Mouse (Mus musculus) CH12.LX (cell line): ENCODE results near the gene Mrpl54. TPM values are rescaled to one million over a fixed set of nuclear protein-coding genes. Genes with fewer than 3 reads are reported as not detected.

Experiments used
- DNase-seq: peaks from one replicate; pipeline ENCODE4 v3.0.0-alpha.2; 2013; ENCODE audit errors: extremely low read depth
- H3K27ac ChIP-seq: 2 replicates; pipeline ENCODE4 v1.5.1; 2012; ENCODE audit warnings: low read depth, mild to moderate bottlenecking, control low read depth, moderate library complexity; ENCODE audit not compliant: insufficient read depth
- H3K27me3 ChIP-seq: replicated peaks from 2 replicates; pipeline ENCODE3; 2012; ENCODE audit warnings: inconsistent platforms
- H3K36me3 ChIP-seq, 2 experiments: replicated peaks in 1 of 2; 2 replicates each; pipeline versions ENCODE3 to v1.6.1; 2012; ENCODE audit warnings: inconsistent platforms in 1 of 2, low read length in 1 of 2, mild to moderate bottlenecking in 1 of 2, mixed read lengths in 1 of 2, moderate library complexity in 1 of 2; ENCODE audit not compliant: control insufficient read depth in 1 of 2, insufficient read depth in 1 of 2
- H3K4me1 ChIP-seq, 2 experiments: 2 replicates each; pipeline ENCODE4 v1.6.1; 2012; ENCODE audit warnings: inconsistent platforms in 1 of 2, moderate library complexity in 1 of 2; ENCODE audit not compliant: insufficient read depth in 2 of 2, control insufficient read depth in 1 of 2
- H3K4me2 ChIP-seq: 2 replicates; pipeline ENCODE4 v1.6.1; 2012; ENCODE audit warnings: low read depth, mild to moderate bottlenecking, control low read depth; ENCODE audit not compliant: poor library complexity, insufficient read depth, severe bottlenecking
- H3K4me3 ChIP-seq, 3 experiments: fragments of 150-350 bp in 1 of 3; sonication (generic) in 1 of 3; replicated peaks in 1 of 3; 2 replicates each; pipeline versions ENCODE3 to v1.5.1; 2011 to 2012; ENCODE audit warnings: low read depth in 2 of 3, low read length in 2 of 3, mild to moderate bottlenecking in 2 of 3, moderate library complexity in 2 of 3, control low read depth in 1 of 3, improper control_type of control experiment in 1 of 3, inconsistent platforms in 1 of 3, mixed read lengths in 1 of 3; ENCODE audit not compliant: poor library complexity in 1 of 3
- H3K79me2 ChIP-seq: replicated peaks from 2 replicates; pipeline ENCODE4 v1.6.1; 2012; ENCODE audit warnings: mild to moderate bottlenecking, moderate library complexity; ENCODE audit not compliant: control insufficient read depth, poor library complexity, insufficient read depth, severe bottlenecking; ENCODE audit errors: extremely low read depth
- H3K9ac ChIP-seq: 2 replicates; pipeline ENCODE4 v1.6.1; 2012; ENCODE audit warnings: low read depth, mild to moderate bottlenecking, control low read depth, moderate library complexity; ENCODE audit not compliant: insufficient read depth
- H3K9me3 ChIP-seq: replicated peaks from 2 replicates; pipeline ENCODE3; 2012; ENCODE audit warnings: low read length, inconsistent platforms, mixed read lengths
- BHLHE40 ChIP-seq: IDR thresholded peaks from 2 replicates; pipeline ENCODE4 v1.6.1; 2011; ENCODE audit warnings: mild to moderate bottlenecking, low read depth, low read length, improper control_type of control experiment
- CHD2 ChIP-seq: IDR thresholded peaks from 2 replicates; pipeline ENCODE4 v1.6.1; 2011; ENCODE audit warnings: low read length, improper control_type of control experiment
- CTCF ChIP-seq, 2 experiments: IDR thresholded peaks in 1 of 2; conservative IDR thresholded peaks in 1 of 2; 2 replicates each; pipeline ENCODE4 v1.5.1; 2011 to 2012; ENCODE audit warnings: low read depth in 2 of 2, low read length in 2 of 2, improper control_type of control experiment in 1 of 2, inconsistent platforms in 1 of 2, mild to moderate bottlenecking in 1 of 2, moderate library complexity in 1 of 2
- ELF1 ChIP-seq: IDR thresholded peaks from 2 replicates; pipeline ENCODE4 v1.6.1; 2014; ENCODE audit warnings: low read depth, mild to moderate bottlenecking, inconsistent platforms, low read length, improper control_type of control experiment
- EP300 ChIP-seq: IDR thresholded peaks from 2 replicates; pipeline ENCODE4 v1.6.1; 2011; ENCODE audit warnings: low read length, improper control_type of control experiment
- IRF4 ChIP-seq: IDR thresholded peaks from 2 replicates; pipeline ENCODE4 v1.6.1; 2014; ENCODE audit warnings: low read depth, mild to moderate bottlenecking, inconsistent platforms, low read length, improper control_type of control experiment
- KAT2A ChIP-seq: IDR thresholded peaks from 2 replicates; pipeline ENCODE4 v1.6.1; 2012; ENCODE audit warnings: low read length, improper control_type of control experiment, inconsistent platforms; ENCODE audit not compliant: insufficient replicate concordance
- MAFK ChIP-seq: IDR thresholded peaks from 2 replicates; pipeline ENCODE4 v1.6.1; 2011; ENCODE audit warnings: low read length, improper control_type of control experiment; ENCODE audit not compliant: insufficient replicate concordance
- MAZ ChIP-seq: IDR thresholded peaks from 2 replicates; pipeline ENCODE4 v1.6.1; 2012; ENCODE audit warnings: low read depth, mild to moderate bottlenecking, inconsistent platforms, low read length, improper control_type of control experiment, moderate library complexity
- NELFE ChIP-seq: IDR thresholded peaks from 2 replicates; pipeline ENCODE4 v1.6.1; 2011; ENCODE audit warnings: low read depth, low read length, improper control_type of control experiment
- NRF1 ChIP-seq: IDR thresholded peaks from 2 replicates; pipeline ENCODE4 v1.6.1; 2014; ENCODE audit warnings: low read depth, mild to moderate bottlenecking, inconsistent platforms, low read length, improper control_type of control experiment, moderate library complexity
- PAX5 ChIP-seq: IDR thresholded peaks from 2 replicates; pipeline ENCODE4 v1.6.1; 2012; ENCODE audit warnings: low read length, inconsistent platforms, mixed read lengths
- POLR2AphosphoS2 ChIP-seq: IDR thresholded peaks from 2 replicates; pipeline ENCODE4 v1.6.1; 2011; ENCODE audit warnings: low read depth, low read length, improper control_type of control experiment
- RCOR1 ChIP-seq: conservative IDR thresholded peaks from 2 replicates; pipeline ENCODE4 v1.6.1; 2012; ENCODE audit warnings: low read depth, mild to moderate bottlenecking, inconsistent platforms, low read length, improper control_type of control experiment
- SIN3A ChIP-seq: IDR thresholded peaks from 2 replicates; pipeline ENCODE4 v1.6.1; 2012; ENCODE audit warnings: low read length, improper control_type of control experiment, inconsistent platforms
- UBTF ChIP-seq: IDR thresholded peaks from 2 replicates; pipeline ENCODE4 v1.6.1; 2012; ENCODE audit warnings: low read depth, mild to moderate bottlenecking, inconsistent platforms, low read length, improper control_type of control experiment, moderate library complexity
- USF1 ChIP-seq: IDR thresholded peaks from 2 replicates; pipeline ENCODE4 v1.6.1; 2014; ENCODE audit warnings: low read depth, mild to moderate bottlenecking, inconsistent platforms, low read length, improper control_type of control experiment
- ZC3H11A ChIP-seq: IDR thresholded peaks from 2 replicates; pipeline ENCODE4 v1.6.1; 2012; ENCODE audit warnings: low read depth, mild to moderate bottlenecking, inconsistent platforms, low read length, improper control_type of control experiment
- ZMIZ1 ChIP-seq: IDR thresholded peaks from 2 replicates; pipeline ENCODE4 v1.6.1; 2012; ENCODE audit warnings: low read depth, mild to moderate bottlenecking, inconsistent platforms, low read length, improper control_type of control experiment
- ZNF384 ChIP-seq: IDR thresholded peaks from 2 replicates; pipeline ENCODE4 v1.6.1; 2012; ENCODE audit warnings: low read depth, low read length, improper control_type of control experiment, inconsistent platforms
- dilution Hi-C: fragments of 300-500 bp; cut with MboI; formaldehyde crosslinking; loops from 2 replicates; pipeline ENCODE4 v1.14.3; 2020; ENCODE audit warnings: low sequenced_read_pairs; ENCODE audit not compliant: extremely low pct_unique_long_range_greater_than_20kb, extremely low pct_ligation_motif_present
- in situ Hi-C: fragments of 300-500 bp; cut with MboI; formaldehyde crosslinking; loops from 3 replicates; pipeline ENCODE4 v1.14.3; 2019; ENCODE audit warnings: low sequenced_read_pairs, low pct_ligation_motif_present, low pct_unique_long_range_greater_than_20kb, mixed read lengths
- polyA plus RNA-seq: library from polyadenylated mRNA; unstranded; fragments of >175 nt; gene quantifications from 2 replicates; pipeline ENCODE4 v1.2.1, GENCODE M21; 2012; ENCODE audit warnings: low read depth; ENCODE audit not compliant: insufficient read length
- total RNA-seq, 2 experiments: library from RNA; depleted of rRNA; stranded (reverse); fragments of 300-350 nt in 1 of 2; fragments of >200 nt in 1 of 2; gene quantifications; 2 replicates each; pipeline ENCODE4 v1.2.3; 2012 to 2014

Gene Mrpl54
- total and polyA plus RNA-seq, 3 experiments, result 104 to 167 (median 128) TPM

DNA sequence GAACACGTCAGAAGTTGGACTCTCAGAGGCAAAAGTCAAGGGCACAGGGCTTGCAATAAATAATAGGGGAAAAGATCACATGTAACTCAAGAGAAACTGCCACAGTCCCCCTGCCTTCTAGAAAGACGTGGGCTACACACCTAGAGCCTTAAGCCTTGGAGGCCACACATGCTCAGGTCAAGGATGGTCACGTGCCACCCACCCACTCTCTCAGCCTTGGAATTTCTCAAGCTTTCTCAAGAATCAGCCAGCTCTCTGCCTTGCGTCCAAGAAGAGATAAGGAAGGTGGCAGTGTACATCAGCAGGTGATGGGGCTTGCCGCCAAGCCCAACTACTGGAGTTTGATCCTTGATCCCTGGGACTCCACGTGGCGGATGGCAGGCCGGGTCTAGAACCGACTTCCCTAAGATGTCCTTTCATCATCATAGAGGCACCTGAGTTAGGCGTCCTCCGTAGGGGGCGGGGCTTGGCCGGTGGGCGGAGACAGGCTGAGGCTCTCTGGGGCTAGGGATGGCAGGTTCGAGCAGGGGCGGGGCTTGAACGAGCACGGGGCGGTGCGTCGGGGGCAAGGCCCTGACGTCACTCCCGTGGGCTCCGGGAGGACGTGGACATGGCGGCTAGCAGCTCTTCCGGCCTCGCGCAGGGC lies 34.0 kb downstream of the Mrpl54 start, which contains the start of gene Zfr2 (continued):
- TF ChIP-seq NELFE (peak; percentile 47; the same call in 1 of the 2 replicates), RCOR1 (no peak), CHD2 (no peak), NRF1 (peak; percentile 50; the same call in 1 of the 2 replicates), USF1 (peak; percentile 63), ZMIZ1 (no peak), IRF4 (no peak), CTCF (conservative IDR thresholded peaks at IDR 0.05 in 1 of 2, IDR thresholded peaks at IDR 0.05 in 1 of 2; ENCODE audit: low read depth in 2 of 2, low read length in 2 of 2) (no peak), PAX5 (no peak), MAZ (peak; percentile 38; the same call in 1 of the 2 replicates), POLR2AphosphoS2 (0 out of 2 replicates have a peak, but pooled peaks have one; percentile 72), SIN3A (peak; percentile 43; the same call in 1 of the 2 replicates), ELF1 (peak; percentile 60), MAFK (no peak)

GRCm38 (mm10) chr10:81231436-81231835 lies 35.3 kb downstream of the Mrpl54 start:
- Histone ChIP-seq H3K4me1 (peaks cover 14 to 17% of the 10 kb centered on the region in 2 experiments), H3K27ac (no peak overlapping the region), H3K4me2 (no peak overlapping the region), H3K9ac (no peak overlapping the region), H3K27me3 (peaks cover 16% of the 10 kb centered on the region), H3K9me3 (no peaks in the 10 kb centered on the region), H3K4me3 (no peak overlapping the region), H3K79me2 (no peaks in the 10 kb centered on the region), H3K36me3 (peaks cover 0 to 21% of the 10 kb centered on the region in 2 experiments)
- TF ChIP-seq ZNF384, result no peak
- TF ChIP-seq CTCF (conservative IDR thresholded peaks at IDR 0.05 in 1 of 2, IDR thresholded peaks at IDR 0.05 in 1 of 2; ENCODE audit: low read depth in 2 of 2, low read length in 2 of 2), result no peak
- no peak for TF ChIP-seq ZC3H11A
- no peak for TF ChIP-seq UBTF
- TF ChIP-seq SIN3A, result no peak
- TF ChIP-seq KAT2A, result no peak
- no peak for TF ChIP-seq EP300
- TF ChIP-seq BHLHE40, result 0 out of 2 replicates have a peak, but pooled peaks have one; percentile 4
- DNase-seq, result no peak
- dilution Hi-C loops, result no loop called here
- in situ Hi-C loops, result no loop called here
